Mouse (Mus musculus) ovary, adult 18-20 months (tissue): ENCODE measurements around the gene Cfb.
A peak's percentile ranks its signal among the peaks of the same experiment; 100 is the strongest.
"Not testable (repeated sequence)": the region's sequence is repeated elsewhere in the genome, so short reads cannot be mapped to it uniquely, and the experiment has no call there.

Experiments
- DNase-seq: peaks from one replicate; pipeline ENCODE4 v3.0.0; 2022; ENCODE audit warnings: low spot score, mixed read lengths

Gene Cfb

DNA sequence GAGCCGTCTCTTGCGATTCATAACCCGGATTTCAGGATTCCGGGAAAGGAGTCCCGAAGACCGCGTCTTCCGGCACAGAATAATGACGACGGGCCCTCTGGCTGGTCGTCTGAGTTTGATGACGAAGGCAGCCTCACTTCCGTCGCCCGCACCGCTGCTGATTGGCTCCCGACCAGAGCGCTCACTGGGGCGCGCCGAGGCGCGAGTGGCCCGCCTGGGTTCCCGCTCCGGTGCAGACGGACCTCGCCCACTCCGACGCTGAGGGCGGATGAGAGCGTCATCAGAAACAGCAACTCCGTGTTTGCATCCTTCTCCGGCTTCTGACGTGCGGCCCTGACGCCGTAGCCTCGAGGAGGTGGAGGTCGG lies 25.5 kb downstream of the Cfb start, which contains the start of the genes Stk19 and Dxo:
Stk19 (minus strand) TSS at position 90 of the 366 bp plus-strand sequence.
Dxo (plus strand) TSS at position 164 of the 366 bp plus-strand sequence.
- DNase-seq = peak; percentile 92

DNA sequence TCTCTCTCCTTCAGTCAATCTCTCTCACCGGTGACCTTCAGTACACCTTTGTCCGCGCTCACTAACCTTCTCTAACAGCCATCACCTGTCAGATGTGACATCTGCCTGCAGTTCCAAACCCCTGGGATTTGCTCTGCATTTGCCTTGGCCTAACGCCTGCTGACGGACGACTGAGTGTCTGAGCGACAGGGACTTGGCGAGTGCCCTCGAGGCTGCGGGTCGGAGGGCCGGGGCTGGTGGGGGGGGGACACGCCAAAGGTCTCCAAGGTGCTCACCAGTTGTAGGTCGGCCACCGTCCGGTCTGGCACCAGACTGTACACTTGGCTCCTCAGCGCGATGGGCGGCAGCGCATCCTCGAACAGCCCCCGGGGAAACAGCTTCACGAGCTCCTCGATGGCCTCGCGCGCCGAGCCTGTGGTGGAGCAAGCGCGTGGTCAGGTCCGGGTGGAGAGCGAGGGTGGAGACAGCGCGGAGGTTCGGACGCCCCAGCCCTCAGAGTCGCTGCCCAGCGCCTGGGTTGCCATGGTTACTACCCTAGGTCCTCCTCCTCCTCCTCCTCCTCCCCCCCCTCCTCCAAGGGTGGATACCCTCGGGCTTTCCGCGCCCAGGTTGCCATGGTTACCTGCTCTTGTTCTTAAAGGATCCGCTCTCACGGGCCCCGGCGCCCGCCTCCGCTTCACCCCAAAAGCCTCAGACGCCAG lies 26.0 kb downstream of the Cfb start:
- no peak for DNase-seq

DNA sequence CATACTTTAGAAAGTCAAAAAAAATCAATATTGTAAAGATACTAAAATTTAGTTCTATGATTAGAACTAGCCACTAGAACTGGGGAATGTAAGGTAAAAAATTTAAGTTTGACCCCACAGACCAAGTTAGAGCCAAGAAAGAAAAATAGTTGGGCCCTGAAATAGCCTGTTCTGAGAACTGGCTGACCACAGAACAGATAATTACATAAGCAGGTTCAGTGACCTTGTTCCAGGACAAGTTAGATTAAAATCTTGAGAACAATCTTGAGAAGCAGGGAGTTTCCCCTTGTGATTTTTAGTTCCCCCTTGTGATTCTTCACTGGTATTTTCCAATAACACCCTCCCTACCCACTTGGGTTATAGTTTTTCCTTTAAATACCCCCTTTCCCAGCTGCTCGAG lies 31.5 kb downstream of the Cfb start:
- DNase-seq = not testable (repeated sequence)

DNA sequence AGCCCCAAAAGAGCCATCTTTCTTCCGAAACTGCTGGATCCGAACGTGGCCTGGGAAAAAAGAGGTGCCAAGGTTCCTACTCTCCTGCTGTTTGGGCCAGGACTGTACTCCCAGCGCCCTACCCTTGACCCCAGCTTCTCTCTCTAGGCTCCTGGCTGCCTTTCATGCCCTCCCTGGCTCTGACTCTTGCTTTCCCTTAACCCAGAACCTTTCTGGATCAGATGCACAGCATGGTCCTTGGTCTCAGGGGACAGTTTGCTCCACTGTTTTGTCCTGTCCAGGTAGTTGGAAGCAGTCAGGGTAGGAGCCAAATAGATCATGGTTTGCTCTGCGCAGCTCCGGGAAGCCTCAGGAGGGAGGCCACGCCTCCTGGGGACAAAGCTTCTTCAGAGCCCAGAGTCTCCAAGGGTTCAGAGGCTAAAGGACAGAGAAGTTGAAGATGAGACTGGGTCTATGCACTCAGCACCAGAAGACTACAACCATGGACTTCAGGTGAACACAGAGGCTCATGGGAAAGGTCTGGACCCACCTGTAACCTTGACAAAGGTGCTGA lies 47.4 kb downstream of the Cfb start:
- DNase-seq = no peak

DNA sequence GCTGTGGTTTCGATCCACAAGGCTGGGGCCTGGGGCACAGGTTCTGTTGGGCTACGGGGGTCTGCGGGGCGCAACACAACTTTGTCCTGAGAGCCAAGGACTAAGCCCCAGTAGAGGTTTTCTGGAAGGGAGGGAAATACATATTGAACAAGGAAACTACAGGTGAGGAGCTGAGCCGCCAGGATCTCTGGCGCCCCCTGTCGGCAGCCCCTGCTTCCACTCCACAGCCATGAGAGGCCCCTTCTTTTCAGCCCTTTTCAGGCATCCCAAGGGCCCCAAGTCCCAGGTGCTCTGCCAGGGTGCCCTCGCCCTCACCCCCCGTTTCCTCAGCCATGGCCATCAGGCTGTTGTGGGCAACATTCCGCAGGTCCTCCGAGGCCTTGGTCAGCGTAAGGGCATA lies 48.6 kb downstream of the Cfb start:
- DNase-seq = not testable (repeated sequence)

DNA sequence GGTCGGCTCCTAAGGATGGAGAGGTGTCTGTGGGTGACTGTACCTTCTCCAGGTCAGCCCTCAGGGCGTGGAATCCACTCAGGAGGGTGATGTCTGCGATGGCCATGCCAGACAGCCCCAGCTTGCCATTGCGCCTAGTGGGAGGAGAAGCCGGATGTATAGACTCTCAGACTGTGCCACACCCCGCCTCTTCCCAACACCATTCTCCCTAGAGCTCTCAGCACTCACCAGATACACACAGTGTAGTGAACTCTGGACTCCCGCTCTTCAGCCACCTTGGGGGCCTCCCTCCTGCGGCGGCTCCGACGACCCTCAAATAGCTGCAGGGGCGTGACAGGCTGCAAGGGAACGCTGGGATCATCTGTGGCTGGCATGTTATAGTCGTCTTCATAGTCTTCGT lies 51.0 kb downstream of the Cfb start:
- no peak for DNase-seq

DNA sequence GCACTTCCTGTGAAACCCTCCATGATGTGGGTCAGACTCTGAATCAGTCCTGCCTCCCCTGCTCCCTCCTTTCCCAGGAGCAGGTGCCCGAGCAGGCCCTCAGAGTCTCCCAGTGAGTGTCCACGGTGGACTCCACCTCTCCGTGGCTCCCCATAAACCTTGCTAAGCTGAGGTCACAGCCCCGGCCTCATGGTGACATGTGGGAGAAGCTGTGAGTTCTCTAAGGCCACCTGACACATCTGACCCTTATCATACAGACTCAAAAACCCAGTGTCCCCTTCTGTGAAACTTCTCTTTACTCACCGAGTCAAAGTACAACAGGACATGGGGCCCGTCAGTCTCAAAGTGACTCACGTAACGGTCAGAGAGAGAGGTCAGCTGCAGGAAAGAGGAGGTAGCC lies 51.5 kb downstream of the Cfb start:
- DNase-seq = not testable (repeated sequence)

DNA sequence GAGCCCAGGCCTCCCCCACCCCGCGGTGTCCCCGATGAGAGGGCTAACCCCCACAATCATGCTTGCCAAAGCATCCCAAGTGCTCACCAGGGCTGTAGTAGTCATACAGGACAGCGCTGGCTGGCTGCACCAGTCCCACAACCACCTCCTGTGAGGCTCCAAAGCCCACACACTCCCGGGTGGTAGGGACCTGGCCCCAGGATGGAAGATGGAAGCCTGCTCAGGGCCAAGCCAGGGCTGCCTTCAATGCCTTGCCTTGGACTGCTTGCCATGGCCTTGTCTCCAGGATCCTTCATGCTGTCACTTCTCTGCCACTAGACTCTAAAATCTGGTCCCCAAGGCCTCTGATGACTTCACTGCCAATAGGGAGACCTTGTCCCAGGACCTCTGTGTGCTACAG lies 51.9 kb downstream of the Cfb start:
- not testable (repeated sequence) for DNase-seq

DNA sequence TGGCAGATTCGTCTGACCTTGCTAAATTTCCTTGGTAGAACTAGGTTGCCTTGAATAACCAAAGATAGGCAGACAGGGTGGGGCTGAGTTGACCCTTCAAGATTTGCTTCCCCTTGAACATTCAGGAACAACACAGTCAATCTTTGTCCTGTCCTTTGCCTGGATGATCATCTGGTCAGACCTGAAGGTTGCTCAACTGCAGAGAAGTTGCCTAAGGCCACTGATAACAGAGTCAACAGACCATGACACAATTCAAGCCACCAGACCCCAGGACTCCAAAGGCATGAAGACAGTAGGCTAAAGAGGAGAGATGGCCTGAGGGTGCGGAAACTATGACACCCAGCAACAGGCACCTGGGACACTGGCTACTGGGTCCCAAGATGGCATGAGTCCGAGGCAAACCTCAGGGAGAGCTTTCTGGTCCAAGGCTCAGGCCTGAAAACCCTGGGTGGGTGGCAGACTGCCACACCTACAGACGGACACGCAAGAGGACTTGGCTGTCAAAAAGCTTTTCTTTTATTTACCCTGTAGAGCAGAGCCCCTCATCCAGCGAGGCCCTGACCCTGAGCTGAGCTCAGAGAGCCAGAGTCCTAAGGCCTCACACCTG lies 53.6 kb downstream of the Cfb start:
- no peak for DNase-seq

DNA sequence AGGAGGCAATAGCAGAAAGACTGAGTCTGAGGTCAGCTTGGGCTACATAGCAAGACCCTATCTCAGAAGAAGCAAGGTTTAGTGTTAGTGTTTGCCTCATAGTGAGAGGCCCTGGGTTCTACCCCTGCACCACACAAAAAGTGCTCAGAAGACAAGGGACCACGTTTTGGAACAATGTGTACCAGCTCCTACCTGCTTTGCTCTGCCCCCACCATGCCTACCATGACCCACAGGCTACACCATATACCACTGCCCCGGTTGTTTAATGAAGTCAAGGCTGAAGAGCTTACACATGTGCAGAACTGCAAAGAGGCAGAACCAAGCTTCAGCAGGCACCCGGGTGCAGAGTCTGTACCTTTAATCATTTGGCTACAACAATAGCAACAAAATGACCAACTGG lies 55.1 kb downstream of the Cfb start:
- DNase-seq = no peak
